Mouse (Mus musculus): ENCODE measurements at regions not wholly inside any gene's neighbourhood (a gene's known extent, or its start where the extent isn't known, plus 50 kb on each side); places are given as distances from the start of the nearest gene placed in this dataset.

DNA sequence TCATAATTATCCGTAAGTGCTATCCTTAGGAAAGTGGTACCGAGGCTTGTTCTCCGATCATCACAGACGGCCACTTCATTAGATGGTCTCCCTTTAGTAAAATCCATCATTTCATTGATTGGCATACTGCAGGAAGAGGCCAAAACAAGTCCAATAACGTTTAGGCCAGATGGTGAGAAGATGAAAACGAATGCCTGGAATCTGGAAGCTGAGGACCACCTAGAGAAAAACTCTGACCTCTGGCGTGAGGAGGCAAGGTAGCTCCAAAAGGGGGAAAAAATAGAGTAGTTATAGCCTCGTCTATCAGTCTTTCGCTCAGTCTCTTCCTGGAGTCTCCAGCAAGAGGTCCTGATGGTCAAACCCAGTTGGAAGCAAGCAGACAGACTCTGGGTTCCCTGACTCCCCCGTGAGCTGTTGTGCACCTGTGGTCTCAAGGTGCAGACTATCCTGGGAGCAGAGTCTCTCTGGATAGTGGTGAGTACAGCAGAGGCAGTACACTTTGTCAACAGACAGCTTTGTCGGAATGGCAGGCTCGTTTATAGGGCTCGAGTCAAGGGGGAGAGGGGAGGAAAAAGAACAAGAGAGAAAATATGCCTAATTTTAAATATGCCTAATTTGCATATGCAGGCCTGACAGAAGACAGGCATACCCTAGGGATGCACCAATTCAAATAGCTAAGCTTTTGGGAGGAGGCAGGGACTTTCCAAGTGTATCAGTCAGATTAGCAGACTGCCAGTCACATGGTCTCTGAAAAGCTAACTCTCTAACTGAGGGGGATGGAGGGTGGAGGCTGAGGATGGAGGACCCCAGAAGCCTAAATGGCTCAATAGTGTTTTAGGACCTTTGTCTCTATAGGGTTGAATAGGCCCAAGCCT, 73.0 kb upstream of the Atp2b1 start:
- no peak for DNase-seq (ENCODE audit: low spot score)

DNA sequence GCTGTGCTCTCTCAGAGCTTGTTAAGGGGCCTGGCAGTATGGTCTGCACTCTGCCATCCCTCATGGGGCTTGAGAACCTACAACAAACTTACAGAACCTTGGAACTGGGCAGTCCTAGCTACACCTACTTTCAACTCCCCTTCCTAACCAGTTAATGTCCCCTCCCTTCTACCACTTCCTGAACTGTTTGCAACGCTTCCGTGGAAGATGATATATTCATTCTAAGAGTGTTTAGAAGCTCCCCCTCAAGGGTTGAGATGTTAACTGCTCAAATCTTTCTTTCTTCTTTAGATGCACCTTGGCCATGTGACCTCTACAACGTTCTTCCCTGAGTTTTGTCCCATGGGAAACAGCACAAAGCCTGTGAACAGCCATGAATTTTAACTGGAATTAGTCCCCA, 72.3 kb upstream of the Atp2b1 start:
- DNase-seq (ENCODE audit: low spot score) = no peak

DNA sequence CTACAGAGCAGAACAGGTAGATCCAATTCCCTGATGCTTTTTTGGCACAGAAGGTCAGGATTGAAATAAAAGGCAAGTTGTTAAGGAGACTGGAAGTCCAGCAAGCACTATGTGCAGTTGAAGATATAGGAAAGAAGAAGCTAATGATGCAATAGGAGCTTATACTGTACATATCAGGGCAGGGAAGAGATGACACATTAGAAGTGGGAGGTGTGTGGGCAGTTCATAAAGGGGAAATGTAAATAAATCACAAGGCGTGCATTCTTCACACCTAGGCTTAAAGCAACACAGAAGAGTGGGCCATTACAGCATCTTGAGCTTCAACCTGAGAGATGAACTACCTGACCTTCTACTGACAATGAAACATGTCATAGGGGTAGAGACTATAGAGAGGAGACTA, 71.5 kb upstream of the Atp2b1 start:
- DNase-seq (ENCODE audit: low spot score) = no peak

DNA sequence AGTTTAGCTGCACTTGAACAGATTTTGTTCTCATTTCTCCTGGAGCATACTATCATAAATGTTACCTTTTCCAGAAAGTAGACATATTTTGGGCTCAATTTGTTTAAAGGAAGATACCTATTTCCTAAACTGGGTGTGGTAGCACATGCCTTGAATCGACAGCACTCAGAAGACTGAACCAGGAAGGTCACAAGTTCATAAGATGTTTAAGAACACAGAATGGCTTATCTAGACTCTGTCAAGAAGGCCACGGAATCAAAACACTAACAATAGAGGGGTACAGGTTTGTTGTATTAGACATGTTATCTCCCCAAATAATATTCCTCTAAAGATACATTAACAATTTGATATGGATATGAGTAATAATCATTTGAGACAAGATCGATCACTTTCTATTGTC, 64.4 kb upstream of the Atp2b1 start:
- DNase-seq (ENCODE audit: low spot score) = no peak

DNA sequence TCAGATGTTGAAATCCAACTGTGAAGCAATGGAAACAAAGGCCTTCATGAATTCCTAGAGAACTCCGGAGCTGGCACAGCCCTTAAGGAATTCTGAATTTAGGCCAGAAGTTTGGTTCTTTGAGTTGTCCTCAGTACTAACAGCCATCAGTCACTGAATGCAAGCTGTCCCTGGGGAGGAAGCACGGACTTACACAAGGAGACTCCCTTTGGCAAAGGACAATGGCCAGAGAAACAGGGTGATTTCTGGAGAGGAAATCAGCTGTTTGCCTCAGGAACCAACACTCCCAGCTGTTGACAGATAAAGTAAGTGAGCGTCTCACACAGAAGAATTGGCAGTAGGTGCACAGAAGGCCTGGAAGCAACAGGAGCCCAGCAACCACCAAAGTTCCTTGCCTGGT, 56.8 kb upstream of the Atp2b1 start:
- no peak for DNase-seq (ENCODE audit: low spot score)

DNA sequence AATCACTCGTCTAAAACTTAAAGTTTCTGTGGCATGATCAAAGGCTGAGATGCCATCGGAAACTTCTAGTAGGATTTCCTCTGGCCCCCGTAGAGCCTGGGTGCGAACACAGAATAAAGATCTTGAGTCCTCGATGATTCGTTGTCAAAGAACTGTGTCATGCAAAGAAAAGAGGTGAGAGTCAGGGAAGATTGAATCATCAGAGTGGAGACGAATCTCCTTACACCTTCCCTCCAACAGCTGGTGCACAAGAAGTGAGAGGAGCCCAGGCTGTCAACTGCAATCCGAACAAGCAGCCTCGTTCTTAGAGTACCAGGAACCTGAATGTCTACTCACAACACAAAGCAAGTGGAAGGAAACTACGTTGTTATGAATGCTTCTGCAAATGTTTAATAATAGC, 52.7 kb upstream of the Atp2b1 start:
- DNase-seq (ENCODE audit: low spot score) = no peak

DNA sequence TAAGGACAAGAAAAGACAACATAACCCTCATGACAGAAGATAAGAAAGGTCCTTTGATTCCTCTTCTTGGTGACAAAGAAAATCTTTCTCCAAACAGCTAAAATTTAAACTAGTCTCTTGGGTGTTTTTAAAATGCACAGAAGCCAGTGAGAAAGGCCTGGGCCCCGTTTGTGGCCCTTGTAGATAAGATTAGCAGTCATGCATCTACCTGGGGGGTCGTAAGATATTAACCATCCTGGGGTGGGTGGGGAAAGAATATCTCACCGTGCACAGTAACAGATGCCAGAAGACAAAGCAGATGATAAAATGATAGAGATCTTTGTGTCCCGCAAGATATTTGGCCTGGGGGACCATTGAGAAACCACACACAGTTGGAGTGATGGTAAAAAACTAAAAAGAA, 51.5 kb upstream of the Atp2b1 start:
- no peak for DNase-seq (ENCODE audit: low spot score)

DNA sequence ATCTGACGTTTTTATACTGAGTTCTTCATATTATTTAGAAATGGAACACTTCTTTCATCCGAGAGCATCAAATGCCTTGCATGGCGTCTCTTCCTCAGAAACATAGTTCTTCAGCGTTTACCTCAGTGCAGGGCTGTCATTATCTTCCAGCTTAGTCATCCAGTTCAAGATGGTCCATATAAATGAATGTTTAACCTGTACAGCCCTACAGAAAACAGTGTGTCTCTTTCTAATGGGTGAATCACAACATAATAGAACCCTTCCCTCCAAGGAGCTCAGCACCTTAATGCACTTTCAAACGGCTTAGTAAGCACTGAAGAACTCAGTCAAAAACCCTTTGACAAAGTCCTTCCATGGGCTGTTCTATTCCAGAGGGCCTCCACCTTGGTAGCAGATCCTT, 49.8 kb upstream of the Atp2b1 start:
- no peak for DNase-seq (ENCODE audit: low spot score)

All from spleen, adult 12 weeks (tissue).